Mouse (Mus musculus) heart, postnatal 14 days (tissue): ENCODE measurements around the gene Usp46. TPM values are rescaled to one million over a fixed set of nuclear protein-coding genes. Genes with fewer than 3 reads are reported as not detected.
"Not testable (repeated sequence)": the region's sequence is repeated elsewhere in the genome, so short reads cannot be mapped to it uniquely, and the experiment has no call there.

Experiments
- DNase-seq, 2 experiments: peaks; one replicate each; pipeline ENCODE4 v3.0.0; 2021 to 2022
- intact Hi-C: fragments of 180-260 bp; cut with DNase I; formaldehyde crosslinking; loops from one replicate; pipeline ENCODE4 v1.15.1; 2025
- total RNA-seq, 2 experiments: library from RNA; stranded (reverse); gene quantifications; 2 replicates each; pipeline ENCODE4 v1.2.3; 2021

Usp46 gene
- total RNA-seq, 2 experiments from 2014 or later, result 42.9 to 43.6 TPM

DNA sequence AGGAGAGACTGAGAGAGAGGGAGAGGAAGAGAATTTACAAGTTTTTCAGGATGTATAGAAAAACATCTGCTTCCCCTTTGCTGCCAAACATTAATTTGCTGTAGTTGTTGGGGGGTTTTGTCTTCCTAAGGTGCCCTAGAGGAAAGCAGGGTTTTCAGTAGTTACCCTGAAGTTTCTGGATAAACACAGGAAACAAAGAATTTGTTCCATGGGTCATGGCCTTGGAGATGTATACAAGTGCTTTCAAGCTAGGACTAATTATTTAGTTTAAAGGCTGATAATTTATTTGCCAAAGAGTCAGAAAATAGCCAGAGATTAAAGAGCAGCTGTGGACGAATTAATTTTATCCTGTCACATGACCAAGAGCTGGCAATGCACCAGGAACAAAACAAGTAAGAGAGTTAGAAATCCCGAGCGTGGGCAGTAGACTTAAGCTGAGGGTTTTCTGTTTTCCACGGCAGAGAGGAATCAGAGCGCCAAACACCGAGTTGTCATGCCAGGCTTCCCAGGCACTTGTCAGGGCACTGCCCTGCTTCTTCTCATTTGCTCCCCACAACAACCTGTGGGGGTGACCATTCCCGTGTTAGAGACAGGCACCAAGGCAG is 98.1 kb downstream of the Usp46 start:
- peak; percentile 50 to 65 for DNase-seq
- intact Hi-C loops, result no loop called here

DNA sequence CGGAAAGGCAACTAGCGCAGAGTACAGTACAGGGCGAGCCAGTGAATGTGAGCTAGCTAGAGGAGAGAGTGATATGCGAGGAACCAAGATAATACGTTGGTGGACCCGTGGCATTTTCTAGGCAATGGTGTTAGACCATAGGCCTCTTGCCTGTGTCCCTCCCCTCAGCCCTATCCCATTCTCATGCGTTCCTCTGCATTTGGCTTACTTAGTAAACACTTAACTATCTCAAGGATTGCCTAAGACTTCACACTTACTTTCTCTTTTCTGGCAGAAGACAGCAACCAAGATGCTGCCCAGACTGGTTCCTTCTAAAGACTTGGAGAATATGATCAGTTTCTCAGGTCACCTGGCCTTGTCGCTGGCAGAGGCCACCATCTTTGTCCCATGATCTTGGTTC is 98.9 kb downstream of the Usp46 start:
- intact Hi-C loops, result no loop called here
- no peak for DNase-seq

- no peak for DNase-seq
- intact Hi-C loops, result no loop called here
Measured at GRCm38 (mm10) chr5:73959779-73960178, 108.5 kb downstream of the Usp46 start.

DNA sequence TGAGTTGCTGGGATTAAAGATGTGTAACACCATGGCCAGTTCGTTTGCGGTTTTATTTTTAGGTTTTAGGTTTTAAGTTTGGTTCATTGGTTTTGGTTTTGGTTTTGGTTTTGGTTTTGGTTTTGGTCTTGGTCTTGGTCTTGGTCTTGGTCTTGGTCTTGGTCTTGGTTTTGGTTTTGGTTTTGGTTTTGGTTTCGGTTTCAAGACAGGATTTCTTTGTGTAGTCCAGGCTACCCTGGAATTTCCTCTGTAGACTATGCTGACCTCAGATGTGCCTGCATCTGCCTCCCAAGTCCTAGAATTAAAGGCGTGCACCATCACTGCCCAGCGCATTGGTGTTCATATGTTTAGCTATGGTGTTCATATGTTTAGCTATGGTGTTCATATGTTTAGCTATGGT is 109.6 kb downstream of the Usp46 start:
- intact Hi-C loops, DNase-seq: not testable (repeated sequence)

- DNase-seq, result no peak
- intact Hi-C loops, result no loop called here
Measured at GRCm38 (mm10) chr5:73958096-73958495, 110.1 kb downstream of the Usp46 start.

DNA sequence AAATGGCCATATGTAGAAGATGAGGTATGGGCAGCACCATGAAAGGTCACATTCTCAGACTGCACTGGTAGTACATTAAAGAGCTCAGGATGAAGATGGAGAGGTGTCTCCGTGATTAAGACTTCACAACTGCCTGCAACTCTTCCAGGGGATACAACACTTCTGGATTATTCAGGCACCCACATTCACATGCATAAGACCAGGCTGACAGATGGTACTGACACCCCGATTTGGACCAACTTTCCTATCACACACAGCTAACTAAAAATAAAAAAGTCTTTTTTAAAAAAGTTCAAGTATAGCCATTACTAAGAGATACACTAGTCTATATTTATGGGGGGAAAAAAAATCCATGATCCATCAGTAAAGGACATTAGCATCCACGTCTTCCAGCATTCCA is 112.5 kb downstream of the Usp46 start:
- DNase-seq, result no peak
- intact Hi-C loops, result no loop called here

DNA sequence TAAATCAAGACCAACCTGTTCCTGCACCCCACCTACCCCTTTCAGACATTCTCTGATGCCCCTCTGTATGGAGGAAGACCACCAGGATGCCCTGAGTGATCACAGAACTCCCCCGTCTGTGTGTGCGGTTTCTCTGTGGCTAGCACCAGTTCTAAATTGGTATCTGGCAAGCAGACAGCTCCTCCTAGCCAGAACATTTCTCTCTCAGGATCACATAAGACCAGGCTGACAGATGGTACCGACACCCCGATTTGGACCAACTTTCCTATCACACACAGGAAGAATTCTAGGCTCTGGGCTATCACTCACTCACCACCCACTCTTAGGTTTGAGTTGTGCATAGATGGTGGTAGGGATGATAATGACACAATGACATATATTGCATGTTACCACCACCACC is 113.2 kb downstream of the Usp46 start:
- no peak for DNase-seq
- intact Hi-C loops, result no loop called here

DNA sequence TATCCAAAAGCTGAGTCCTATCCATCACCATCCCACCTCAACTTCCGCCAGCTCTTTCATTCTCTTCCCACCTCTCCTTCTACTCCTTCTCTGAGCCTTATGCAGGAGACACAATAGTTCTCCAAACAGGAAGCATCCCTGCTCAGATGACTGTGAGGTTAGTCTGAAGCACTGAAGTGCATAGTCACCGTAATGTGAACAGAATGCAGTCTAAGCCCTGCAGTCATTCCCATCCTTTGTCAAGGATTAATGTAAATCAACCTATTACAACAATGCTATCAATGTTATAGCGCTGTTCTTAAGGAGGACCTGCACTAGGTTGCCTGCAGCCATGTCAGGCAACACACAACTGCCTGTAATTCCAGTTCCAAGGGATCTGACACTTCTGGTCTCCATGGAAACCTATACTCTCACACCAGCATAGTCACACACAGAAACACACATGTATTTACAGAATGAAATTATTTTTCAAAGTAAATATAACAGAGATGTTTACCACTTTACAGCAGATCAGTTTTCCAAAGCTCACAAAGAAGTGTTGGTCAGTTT is 115.1 kb downstream of the Usp46 start:
- intact Hi-C loops, result no loop called here
- no peak for DNase-seq

DNA sequence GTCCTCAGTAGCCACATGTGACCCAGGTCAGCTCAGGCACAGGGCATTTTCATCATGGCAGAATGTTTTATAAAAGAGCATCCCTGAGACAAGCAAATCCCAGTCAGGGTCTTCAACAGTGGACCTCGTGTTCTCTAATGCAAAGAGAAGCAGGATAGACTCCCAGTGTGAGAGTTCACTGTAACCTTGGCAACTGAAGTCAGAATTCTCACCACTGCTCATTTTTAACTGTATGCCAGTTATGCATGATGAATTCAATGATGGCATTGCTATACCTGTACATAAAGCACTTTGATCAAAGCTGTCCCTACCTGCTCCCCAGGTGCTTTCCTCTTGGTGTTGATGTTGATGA is 116.6 kb downstream of the Usp46 start:
- DNase-seq, result no peak
- intact Hi-C loops, result no loop called here

- no peak for DNase-seq
- intact Hi-C loops, result no loop called here
Measured at GRCm38 (mm10) chr5:73950809-73951648, 117.2 kb downstream of the Usp46 start.

Other genes with a start within 250 kb of the Usp46 start
- gene Rasl11b, start 126.9 kb upstream of the Usp46 start, total RNA-seq, result 10 to 100 TPM; 27.7 to 33.0 TPM